Mouse (Mus musculus): ENCODE data around the gene Synpo2l. TPM values are rescaled to one million over a fixed set of nuclear protein-coding genes. Genes with fewer than 3 reads are reported as not detected.

Synpo2l gene
- polyA plus RNA-seq, 1 experiment from 2014 or later: 1.3 TPM

- 65% methylated on average over 2 of the region's 2 CpGs for WGBS (ENCODE audit: insufficient replicate concordance)
- Histone ChIP-seq H3K4me1 (replicated peaks) (peaks cover 12% of the 10 kb centered on the region), H3K4me3 (replicated peaks) (no peak overlapping the region), H3K36me3 (replicated peaks) (no peaks in the 10 kb centered on the region), H3K9ac (no peak overlapping the region), H3K4me2 (no peak overlapping the region), H3K27me3 (no peaks in the 10 kb centered on the region), H3K27ac (replicated peaks) (no peak overlapping the region), H3K9me3 (replicated peaks) (no peaks in the 10 kb centered on the region)
- no peak for ATAC-seq (ENCODE audit: insufficient read depth)
Measured at GRCm38 (mm10) chr14:20621903-20622302, 46.3 kb downstream of the Synpo2l start.

GRCm38 (mm10) chr14:20619131-20619530 is 49.0 kb downstream of the Synpo2l start:
- Histone ChIP-seq H3K4me1 (replicated peaks) (peaks cover 34% of the 10 kb centered on the region), H3K4me2 (no peak overlapping the region), H3K36me3 (replicated peaks) (no peaks in the 10 kb centered on the region), H3K9me3 (replicated peaks) (no peaks in the 10 kb centered on the region), H3K9ac (no peak overlapping the region), H3K27me3 (no peaks in the 10 kb centered on the region), H3K27ac (replicated peaks) (no peak overlapping the region), H3K4me3 (replicated peaks) (no peak overlapping the region)
- ATAC-seq (ENCODE audit: insufficient read depth): no peak

GRCm38 (mm10) chr14:20618211-20618610 is 49.9 kb downstream of the Synpo2l start:
- Histone ChIP-seq H3K27me3 (no peaks in the 10 kb centered on the region), H3K4me1 (replicated peaks) (peaks cover 34% of the 10 kb centered on the region), H3K9me3 (replicated peaks) (no peaks in the 10 kb centered on the region), H3K4me3 (replicated peaks) (no peak overlapping the region), H3K9ac (no peak overlapping the region), H3K36me3 (replicated peaks) (no peaks in the 10 kb centered on the region), H3K27ac (replicated peaks) (no peak overlapping the region), H3K4me2 (no peak overlapping the region)
- ATAC-seq (ENCODE audit: insufficient read depth): 0 out of 2 replicates have a peak, but pooled peaks have one; percentile 28
- WGBS (ENCODE audit: insufficient replicate concordance): 20% methylated on average over 5 of the region's 5 CpGs

GRCm38 (mm10) chr14:20616421-20616820 is 51.7 kb downstream of the Synpo2l start:
- 27% methylated on average over 2 of the region's 2 CpGs for WGBS (ENCODE audit: insufficient replicate concordance)
- Histone ChIP-seq H3K4me3 (replicated peaks) (no peak overlapping the region), H3K27ac (replicated peaks) (no peak overlapping the region), H3K36me3 (replicated peaks) (no peaks in the 10 kb centered on the region), H3K9ac (no peak overlapping the region), H3K4me1 (replicated peaks) (peaks cover 27% of the 10 kb centered on the region), H3K27me3 (no peaks in the 10 kb centered on the region), H3K9me3 (replicated peaks) (no peaks in the 10 kb centered on the region), H3K4me2 (no peak overlapping the region)
- no peak for ATAC-seq (ENCODE audit: insufficient read depth)

GRCm38 (mm10) chr14:20615075-20615474 is 53.1 kb downstream of the Synpo2l start:
- no peak for ATAC-seq (ENCODE audit: insufficient read depth)
- Histone ChIP-seq H3K9ac (no peak overlapping the region), H3K27ac (replicated peaks) (no peak overlapping the region), H3K9me3 (replicated peaks) (no peaks in the 10 kb centered on the region), H3K36me3 (replicated peaks) (no peaks in the 10 kb centered on the region), H3K4me2 (no peak overlapping the region), H3K4me3 (replicated peaks) (no peak overlapping the region), H3K4me1 (replicated peaks) (peaks cover 32% of the 10 kb centered on the region), H3K27me3 (no peaks in the 10 kb centered on the region)
- 85% methylated on average over 2 of the region's 2 CpGs for WGBS (ENCODE audit: insufficient replicate concordance)

- H3K27ac ChIP-seq (replicated peaks): no peak overlapping the region
- WGBS (ENCODE audit: insufficient replicate concordance): 94% methylated on average over 1 of the region's 1 CpGs
Measured at GRCm38 (mm10) chr14:20612820-20613219, 55.3 kb downstream of the Synpo2l start.

GRCm38 (mm10) chr14:20610146-20610545 is 58.0 kb downstream of the Synpo2l start:
- no peaks in the 10 kb centered on the region for H3K27me3 ChIP-seq
- peaks cover 13% of the 10 kb centered on the region for H3K4me1 ChIP-seq (replicated peaks)
- no peaks in the 10 kb centered on the region for H3K9me3 ChIP-seq (replicated peaks)
- no peak overlapping the region for H3K4me2 ChIP-seq
- no peak overlapping the region for H3K27ac ChIP-seq (replicated peaks)
- no peak for ATAC-seq (ENCODE audit: insufficient read depth)
- H3K4me3 ChIP-seq (replicated peaks): no peak overlapping the region
- 73% methylated on average over 4 of the region's 4 CpGs for WGBS (ENCODE audit: insufficient replicate concordance)
- no peaks in the 10 kb centered on the region for H3K36me3 ChIP-seq (replicated peaks)
- no peak overlapping the region for H3K9ac ChIP-seq

More at GRCm38 (mm10) chr14:20612820-20613219, 55.3 kb downstream of the Synpo2l start:
- Histone ChIP-seq H3K4me1 (replicated peaks) (peaks cover 28% of the 10 kb centered on the region), H3K36me3 (replicated peaks) (no peaks in the 10 kb centered on the region), H3K4me3 (replicated peaks) (no peak overlapping the region), H3K9me3 (replicated peaks) (no peaks in the 10 kb centered on the region), H3K27me3 (no peaks in the 10 kb centered on the region), H3K9ac (no peak overlapping the region), H3K4me2 (no peak overlapping the region)
- no peak for ATAC-seq (ENCODE audit: insufficient read depth)

GRCm38 (mm10) chr14:20609519-20609918 is 58.6 kb downstream of the Synpo2l start:
- Histone ChIP-seq H3K27ac (replicated peaks) (no peak overlapping the region), H3K4me1 (replicated peaks) (peaks cover 9% of the 10 kb centered on the region), H3K36me3 (replicated peaks) (no peaks in the 10 kb centered on the region), H3K27me3 (no peaks in the 10 kb centered on the region), H3K9ac (no peak overlapping the region), H3K4me3 (replicated peaks) (no peak overlapping the region), H3K9me3 (replicated peaks) (no peaks in the 10 kb centered on the region), H3K4me2 (no peak overlapping the region)
- ATAC-seq (ENCODE audit: insufficient read depth): no peak
- 63% methylated on average over 3 of the region's 3 CpGs for WGBS (ENCODE audit: insufficient replicate concordance)

Small RNAs within 50 kb of the gene (microRNA-seq; reads per million reads assigned to microRNA genes)
- 1.0 reads per million for gene Mir6946

Other genes with a start within 250 kb of the Synpo2l start
- gene Cfap70, start 216.1 kb downstream of the Synpo2l start, polyA plus RNA-seq (2015; fragmentation: Nextera tagmentation; extraction: Ambion mirVana): not detected in 2 replicates
- gene Anxa7, start 188.2 kb downstream of the Synpo2l start, polyA plus RNA-seq (2015; fragmentation: Nextera tagmentation; extraction: Ambion mirVana): 41.2 and 41.5 TPM in 2 replicates
- 0.44 and 0.48 TPM in 2 replicates for gene Mss51, start 171.5 kb downstream of the Synpo2l start, polyA plus RNA-seq (2015; fragmentation: Nextera tagmentation; extraction: Ambion mirVana)
- gene Ppp3cb, start 121.8 kb downstream of the Synpo2l start, polyA plus RNA-seq (2015; fragmentation: Nextera tagmentation; extraction: Ambion mirVana): 18.2 and 18.3 TPM in 2 replicates
- gene Usp54, start 27.3 kb downstream of the Synpo2l start, polyA plus RNA-seq (2015; fragmentation: Nextera tagmentation; extraction: Ambion mirVana): 0.77 and 0.78 TPM in 2 replicates
- 2.8 and 4.4 TPM in 2 replicates for gene Myoz1, start 11.8 kb downstream of the Synpo2l start, polyA plus RNA-seq (2015; fragmentation: Nextera tagmentation; extraction: Ambion mirVana)
- 35.3 and 40.6 TPM in 2 replicates for gene Sec24c, start 6.0 kb upstream of the Synpo2l start, polyA plus RNA-seq (2015; fragmentation: Nextera tagmentation; extraction: Ambion mirVana)
- 6.3 and 7.3 TPM in 2 replicates for gene Fut11, start 26.6 kb upstream of the Synpo2l start, polyA plus RNA-seq (2015; fragmentation: Nextera tagmentation; extraction: Ambion mirVana)
- gene Chchd1, start 34.7 kb upstream of the Synpo2l start, polyA plus RNA-seq (2015; fragmentation: Nextera tagmentation; extraction: Ambion mirVana): 70.8 and 89.3 TPM in 2 replicates
- 5.0 and 5.8 TPM in 2 replicates for gene Zswim8, start 39.2 kb upstream of the Synpo2l start, polyA plus RNA-seq (2015; fragmentation: Nextera tagmentation; extraction: Ambion mirVana)
- 16.3 and 17.5 TPM in 2 replicates for gene Ndst2, start 66.2 kb upstream of the Synpo2l start, polyA plus RNA-seq (2015; fragmentation: Nextera tagmentation; extraction: Ambion mirVana)
- 5.6 and 5.7 TPM in 2 replicates for gene Camk2g, start 125.7 kb upstream of the Synpo2l start, polyA plus RNA-seq (2015; fragmentation: Nextera tagmentation; extraction: Ambion mirVana)
- 0.54 and 0.76 TPM in 2 replicates for gene Plau, start 168.3 kb upstream of the Synpo2l start, polyA plus RNA-seq (2015; fragmentation: Nextera tagmentation; extraction: Ambion mirVana)